28 mouse cellular contexts compared by ENCODE assay signal in the genomic region with DNA sequence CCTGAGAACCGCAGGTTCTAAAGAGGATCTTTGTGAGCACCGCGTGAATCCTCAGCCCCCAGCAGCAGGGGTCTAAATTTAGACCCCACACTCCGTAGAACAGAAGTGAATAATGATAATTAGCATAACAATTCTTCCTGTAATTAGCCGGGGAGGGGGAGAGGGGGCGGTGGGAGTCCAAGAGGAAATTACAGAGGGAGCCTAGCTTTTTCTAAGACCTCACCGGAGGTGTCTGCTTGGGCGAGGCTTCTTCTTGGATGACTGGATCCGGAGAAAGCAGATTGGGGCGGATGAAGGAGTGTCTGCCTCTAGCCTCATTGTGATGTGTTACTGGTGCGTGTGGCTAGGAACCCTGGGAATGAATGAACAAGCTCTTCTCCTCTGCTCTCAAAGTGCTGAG.
A peak's percentile ranks its signal among the peaks of the same experiment; 100 is the strongest.
DNase-seq lines count a peak whose midpoint lies in the region; ATAC-seq and TF ChIP-seq lines count a peak whose summit lies in the region.
"Had no signal": no experiment of that assay in that cellular context is flagged by ENCODE, and none has a peak within 500 bp of the region (broad histone marks: within the 10 kb centered on the region; RNA-seq: fewer than 3 reads in every experiment).

No protein-coding gene starts in this region.

- H3K4me1 ChIP-seq in forebrain, embryonic 12.5 days, result peaks cover 35% of the 10 kb centered on the region
- peaks cover 61% of the 10 kb centered on the region for H3K4me1 ChIP-seq in olfactory bulb, adult 2 months (ENCODE audit: control insufficient read depth, insufficient read depth, low read length)
- H3K4me1 ChIP-seq: liver, embryonic 12.5 days; stomach, embryonic 15.5 days had no signal

- no peak overlapping the region for H3K27ac ChIP-seq in forebrain, embryonic 12.5 days
- peak overlapping the region; percentile 53; the same call in 1 of the 2 replicates for H3K27ac ChIP-seq in olfactory bulb, adult 2 months (ENCODE audit: insufficient read depth, low read depth, low read length)
- H3K27ac ChIP-seq: gastrocnemius, adult 2 months; hindbrain, embryonic 13.5 days; left cerebral cortex, adult 2 months; limb, embryonic 12.5 days; liver, embryonic 12.5 days; midbrain, embryonic 15.5 days; stomach, embryonic 15.5 days had no signal

- peaks cover 71% of the 10 kb centered on the region for H3K27me3 ChIP-seq in forebrain, embryonic 12.5 days
- H3K27me3 ChIP-seq: midbrain, embryonic 15.5 days had no signal

- no peaks in the 10 kb centered on the region for H3K36me3 ChIP-seq in forebrain, embryonic 12.5 days (replicated peaks)
- H3K36me3 ChIP-seq: hindbrain, embryonic 13.5 days; limb, embryonic 12.5 days; liver, embryonic 12.5 days; midbrain, embryonic 15.5 days; stomach, embryonic 15.5 days had no signal

- H3K9ac ChIP-seq in forebrain, embryonic 12.5 days, result no peak overlapping the region
- H3K9ac ChIP-seq: hindbrain, embryonic 13.5 days; limb, embryonic 12.5 days; liver, embryonic 12.5 days; midbrain, embryonic 15.5 days; stomach, embryonic 15.5 days had no signal

- no peak for TF ChIP-seq POLR2A in olfactory bulb, adult 2 months (IDR thresholded peaks at IDR 0.05; ENCODE audit: insufficient read depth, low read depth, low read length)

- H3K4me2 ChIP-seq in forebrain, embryonic 12.5 days, result peak overlapping the region; percentile 25; the same call in 1 of the 2 replicates
- H3K4me2 ChIP-seq: heart, embryonic 11.5 days; hindbrain, embryonic 13.5 days; limb, embryonic 12.5 days; liver, embryonic 12.5 days; midbrain, embryonic 15.5 days; stomach, embryonic 15.5 days had no signal

- TF ChIP-seq CTCF in olfactory bulb, adult 2 months (IDR thresholded peaks at IDR 0.05; ENCODE audit: insufficient read depth, low read depth, low read length), result no peak

- 0% methylated on average over 11 of the region's 11 CpGs for WGBS in forebrain, embryonic 12.5 days
- WGBS in olfactory bulb, adult 2 months, result 2% methylated on average over 11 of the region's 11 CpGs

- DNase-seq in embryo, embryonic 10.5 days (ENCODE audit: low spot score), result peak; percentile 36
- no peak for DNase-seq in embryo, embryonic 9.5 days (ENCODE audit: extremely low spot score)
- peak; percentile 96 for DNase-seq in ES-CJ7 (ENCODE audit: low read depth, low spot score)
- no peak for DNase-seq in layer of hippocampus, adult 9-11 months
- no peak for DNase-seq in urinary bladder, postnatal 25 days (ENCODE audit: low spot score)
- DNase-seq in cerebellum, adult 8-10 months, result no peak
- DNase-seq: adrenal gland, postnatal 10 days; cerebellum, adult 11 months; cerebellum, postnatal 14 days; embryo, embryonic 11 days; gastrocnemius, adult 2 months; heart, postnatal 10 days; kidney, postnatal 36 days; lung, adult 2 months; right cerebral cortex, postnatal 25 days; thymus, adult 18-20 months had no signal

- no peaks in the 10 kb centered on the region for H3K9me3 ChIP-seq in forebrain, embryonic 12.5 days
- H3K9me3 ChIP-seq: hindbrain, embryonic 13.5 days; limb, embryonic 12.5 days; liver, embryonic 12.5 days; midbrain, embryonic 15.5 days; stomach, embryonic 15.5 days had no signal

- no peak overlapping the region for H3K4me3 ChIP-seq in forebrain, embryonic 12.5 days (replicated peaks)
- H3K4me3 ChIP-seq in olfactory bulb, adult 2 months (ENCODE audit: insufficient read depth, low read depth, low read length), result no peak overlapping the region
- H3K4me3 ChIP-seq: gastrocnemius, adult 2 months; hindbrain, embryonic 13.5 days; left cerebral cortex, adult 2 months; limb, embryonic 12.5 days; liver, embryonic 12.5 days; megakaryocyte, embryonic 14.5 days; midbrain, embryonic 15.5 days; myocyte; stomach, embryonic 15.5 days had no signal

- peak; percentile 34; the same call in 1 of the 2 replicates for ATAC-seq in forebrain, embryonic 12.5 days (ENCODE audit: low FRiP score)
- ATAC-seq: intestine, embryonic 16.5 days; liver, embryonic 12.5 days; midbrain, embryonic 15.5 days had no signal

Comparison
In these comparisons a context has a peak if more than half of its experiments do, and no peak if none do; other contexts are left out.
1. DNase-seq: peak in embryo, embryonic 10.5 days (single experiment) and ES-CJ7 (single experiment); none in embryo, embryonic 9.5 days (single experiment), layer of hippocampus, adult 9-11 months (single experiment), urinary bladder, postnatal 25 days (single experiment) and cerebellum, adult 8-10 months (single experiment).